Mouse (Mus musculus) CD8-positive naive resting alpha-beta T cell, adult 57 days (primary cell): ENCODE results near the gene Krtap31-2. TPM values are rescaled to one million over a fixed set of nuclear protein-coding genes. Genes with fewer than 3 reads are reported as not detected.

Experiments
- total RNA-seq: library from RNA; stranded (reverse); gene quantifications from one replicate; pipeline ENCODE4 v1.2.4, GENCODE M21; 2023

Gene Krtap31-2
- not detected for total RNA-seq

DNA sequence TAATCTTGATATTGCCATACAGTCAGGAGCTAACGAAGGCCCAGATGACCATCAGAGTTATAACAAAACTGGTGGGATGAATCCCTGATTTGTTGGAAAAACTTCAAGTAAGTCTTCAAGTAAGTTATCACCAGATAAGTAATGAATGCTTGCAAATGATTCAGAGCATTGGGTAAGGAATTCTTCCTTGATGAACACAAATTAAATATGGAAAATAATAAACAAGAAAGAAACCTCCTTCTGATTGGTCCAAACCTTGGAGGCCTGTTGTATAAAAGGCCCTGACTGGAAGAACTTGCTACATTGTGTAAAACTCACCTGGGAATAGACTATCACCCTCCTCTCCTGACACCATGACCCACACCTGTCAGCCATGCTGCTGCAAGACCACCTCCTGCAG is at the start of gene Krtap31-2:
Gene Krtap31-2, plus strand, starts transcription at position 301 of the 400 bp plus-strand sequence.

DNA sequence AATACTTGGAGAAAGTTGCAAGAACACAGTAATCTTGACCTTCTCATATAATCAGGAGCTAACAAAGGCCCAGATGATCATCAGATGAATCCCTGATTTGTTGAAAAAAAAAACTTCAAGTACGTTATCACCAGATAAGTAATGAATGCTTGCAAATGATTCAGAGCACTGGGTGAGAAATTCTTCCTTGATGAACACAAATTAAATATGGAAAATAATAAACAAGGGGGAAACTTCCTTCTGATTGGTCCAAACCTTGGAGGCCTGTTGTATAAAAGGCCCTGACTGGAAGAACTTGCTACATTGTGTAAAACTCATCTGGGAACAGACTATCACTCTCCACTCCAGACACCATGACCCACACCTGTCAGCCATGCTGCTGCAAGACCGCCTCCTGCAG is 28.5 kb upstream of the Krtap31-2 start, which contains the start of gene Krtap31-1:
Gene Krtap31-1, plus strand, starts transcription at position 301 of the 400 bp plus-strand sequence.

GRCm38 (mm10) chr11:99914451-99914850 is 21.6 kb upstream of the Krtap31-2 start, which contains the start of gene Gm11565:
Gene Gm11565 (plus strand): TSS chr11:99914751.

DNA sequence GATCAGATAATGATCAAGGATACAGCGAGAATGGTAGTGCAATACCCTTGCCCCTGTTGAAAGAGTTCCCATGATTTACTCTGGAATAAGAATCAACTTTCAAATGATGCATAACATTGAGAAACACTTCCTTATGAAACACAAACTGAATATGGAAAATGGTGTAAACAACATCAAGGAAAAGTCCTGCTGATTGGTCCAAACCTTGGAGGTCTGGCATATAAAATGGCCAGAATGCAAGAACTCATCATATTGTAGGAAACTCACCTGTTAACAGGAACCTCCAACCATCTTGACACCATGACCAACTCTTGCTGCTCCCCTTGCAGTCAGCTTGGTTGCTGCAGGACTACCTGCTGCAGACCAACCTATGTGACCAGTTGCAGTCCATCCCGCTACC is 12.1 kb downstream of the Krtap31-2 start, which contains the start of gene Krtap9-5:
Gene Krtap9-5, plus strand, starts transcription at position 301 of the 400 bp plus-strand sequence.

DNA sequence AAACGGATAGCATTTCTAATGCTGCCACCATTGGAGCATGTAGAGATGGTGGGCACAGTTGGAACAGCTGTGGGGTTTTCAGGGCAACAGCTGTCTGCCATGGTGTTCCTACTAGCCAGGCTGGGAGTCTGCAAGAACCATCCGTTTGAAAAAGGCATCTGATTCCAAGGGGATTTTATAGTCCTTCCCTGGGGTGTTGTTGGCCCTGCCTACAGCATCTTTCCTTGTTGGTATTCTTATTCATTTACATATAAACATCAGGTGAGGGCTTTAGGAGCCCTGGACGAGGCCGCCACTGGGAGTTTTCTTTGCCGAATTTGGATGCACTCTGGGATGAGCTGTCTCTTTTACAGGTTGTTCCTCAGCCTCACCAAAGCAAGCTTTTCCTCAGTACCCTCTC is 42.9 kb downstream of the Krtap31-2 start, which contains the start of gene Krtap29-1:
Gene Krtap29-1, minus strand, starts transcription at position 101 of the 400 bp plus-strand sequence.

DNA sequence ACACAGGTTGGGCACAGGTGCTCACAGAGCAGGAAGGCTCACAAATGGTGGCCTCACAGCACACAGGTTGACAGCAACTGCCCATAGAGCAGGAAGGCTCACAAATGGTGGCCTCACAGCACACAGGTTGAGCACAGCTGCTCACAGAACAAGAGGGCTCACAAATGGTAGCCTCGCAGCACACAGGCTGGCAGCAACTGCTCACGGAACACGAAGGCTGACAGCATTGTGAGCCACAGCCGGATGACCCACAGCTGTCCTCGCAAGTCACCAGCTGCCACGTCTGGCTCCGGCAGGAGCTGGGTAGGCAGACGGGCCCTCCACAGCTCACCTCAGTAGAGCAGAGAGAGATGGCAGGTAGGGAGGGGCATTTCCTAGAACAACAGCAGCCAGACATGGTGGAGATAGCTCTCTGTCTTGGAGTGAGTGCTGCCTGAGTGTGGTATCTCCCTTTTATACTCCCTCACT is 50.1 kb downstream of the Krtap31-2 start, which contains the start of gene Krtap16-1:
Gene Krtap16-1, minus strand, starts transcription at position 418 of the 468 bp plus-strand sequence.

Other genes starting within 250 kb of the Krtap31-2 start
- not detected for gene Gm14190, start 245.6 kb upstream of the Krtap31-2 start, total RNA-seq
- not detected for gene Gm14180, start 202.0 kb upstream of the Krtap31-2 start, total RNA-seq
- not detected for gene Gm11595, start 163.4 kb upstream of the Krtap31-2 start, total RNA-seq
- gene Krtap4-8, start 155.6 kb upstream of the Krtap31-2 start, total RNA-seq = not detected
- not detected for gene Krtap4-9, start 151.1 kb upstream of the Krtap31-2 start, total RNA-seq
- not detected for gene Gm11596, start 142.8 kb upstream of the Krtap31-2 start, total RNA-seq
- not detected for gene Gm11569, start 137.4 kb upstream of the Krtap31-2 start, total RNA-seq
- gene Gm11554, start 131.8 kb upstream of the Krtap31-2 start, total RNA-seq = not detected
- gene Krtap4-13, start 126.4 kb upstream of the Krtap31-2 start, total RNA-seq = not detected
- not detected for gene Gm11564, start 120.6 kb upstream of the Krtap31-2 start, total RNA-seq
- not detected for gene 2300003K06Rik, start 98.2 kb upstream of the Krtap31-2 start, total RNA-seq
- not detected for gene Krtap4-16, start 84.7 kb upstream of the Krtap31-2 start, total RNA-seq
- not detected for gene Gm11568, start 78.4 kb upstream of the Krtap31-2 start, total RNA-seq
- gene Gm11559, start 71.8 kb upstream of the Krtap31-2 start, total RNA-seq = not detected
- not detected for gene Krtap9-1, start 62.9 kb upstream of the Krtap31-2 start, total RNA-seq
- gene Gm11567, start 57.1 kb upstream of the Krtap31-2 start, total RNA-seq = not detected
- gene Krtap31-1, start 28.4 kb upstream of the Krtap31-2 start, total RNA-seq = not detected
- not detected for gene Gm11565, start 21.5 kb upstream of the Krtap31-2 start, total RNA-seq
- not detected for gene Krtap9-5, start 12.2 kb downstream of the Krtap31-2 start, total RNA-seq
- gene Krtap29-1, start 42.8 kb downstream of the Krtap31-2 start, total RNA-seq = not detected
- gene Krtap16-1, start 50.3 kb downstream of the Krtap31-2 start, total RNA-seq = not detected
- gene Krtap17-1, start 57.7 kb downstream of the Krtap31-2 start, total RNA-seq = not detected
- gene Krt33a, start 79.9 kb downstream of the Krtap31-2 start, total RNA-seq = not detected
- not detected for gene Krt33b, start 93.6 kb downstream of the Krtap31-2 start, total RNA-seq
- not detected for gene Krt34, start 105.3 kb downstream of the Krtap31-2 start, total RNA-seq
- gene Krt31, start 114.3 kb downstream of the Krtap31-2 start, total RNA-seq = not detected
- gene Krt32, start 151.9 kb downstream of the Krtap31-2 start, total RNA-seq = not detected
- gene Krt35, start 159.9 kb downstream of the Krtap31-2 start, total RNA-seq = not detected
- not detected for gene Krt36, start 169.3 kb downstream of the Krtap31-2 start, total RNA-seq
- not detected for gene Krt13, start 185.3 kb downstream of the Krtap31-2 start, total RNA-seq
- not detected for gene Krt15, start 199.6 kb downstream of the Krtap31-2 start, total RNA-seq
- gene Krt19, start 212.4 kb downstream of the Krtap31-2 start, total RNA-seq = not detected